Mouse (Mus musculus) urinary bladder, postnatal 14 days (tissue): ENCODE results near the gene Cbx5.

Source experiments
- DNase-seq: peaks from one replicate; pipeline ENCODE4 v3.0.0; 2021; ENCODE audit warnings: low spot score

Gene Cbx5

GRCm38 (mm10) chr15:103172537-103172936 is 67.1 kb downstream of the Cbx5 start:
- peak; percentile 71 for DNase-seq

GRCm38 (mm10) chr15:103171276-103171675 is 68.3 kb downstream of the Cbx5 start:
- DNase-seq = no peak

- DNase-seq = no peak
Observed at GRCm38 (mm10) chr15:103170316-103170679, 69.3 kb downstream of the Cbx5 start.

- no peak for DNase-seq
Observed at GRCm38 (mm10) chr15:103169612-103170315, 69.9 kb downstream of the Cbx5 start.

- peak; percentile 46 for DNase-seq
Observed at GRCm38 (mm10) chr15:103168801-103169611, 70.6 kb downstream of the Cbx5 start.

- DNase-seq = no peak
Observed at GRCm38 (mm10) chr15:103167786-103168185, 71.8 kb downstream of the Cbx5 start.

- DNase-seq = no peak
Observed at GRCm38 (mm10) chr15:103167042-103167615, 72.5 kb downstream of the Cbx5 start, which contains the start of gene Smug1. TSS of gene Smug1 (minus strand) at chr15:103167092.

- DNase-seq = no peak
Observed at GRCm38 (mm10) chr15:103165924-103166323, 73.7 kb downstream of the Cbx5 start.

- DNase-seq = peak; percentile 89
Observed at GRCm38 (mm10) chr15:103165379-103165778, 74.2 kb downstream of the Cbx5 start.

GRCm38 (mm10) chr15:103163182-103163919 is 76.3 kb downstream of the Cbx5 start:
- DNase-seq = peak; percentile 90

GRCm38 (mm10) chr15:103157585-103157984 is 82.0 kb downstream of the Cbx5 start:
- no peak for DNase-seq

GRCm38 (mm10) chr15:103156890-103157289 is 82.7 kb downstream of the Cbx5 start:
- DNase-seq = no peak

GRCm38 (mm10) chr15:103155366-103156321 is 84.0 kb downstream of the Cbx5 start:
- DNase-seq = no peak

GRCm38 (mm10) chr15:103152890-103153610 is 86.6 kb downstream of the Cbx5 start:
- no peak for DNase-seq

- DNase-seq = no peak
Observed at GRCm38 (mm10) chr15:103152371-103152770, 87.2 kb downstream of the Cbx5 start.

- no peak for DNase-seq
Observed at GRCm38 (mm10) chr15:103147779-103148178, 91.8 kb downstream of the Cbx5 start.

GRCm38 (mm10) chr15:103147422-103147690 is 92.3 kb downstream of the Cbx5 start:
- no peak for DNase-seq

GRCm38 (mm10) chr15:103146627-103147421 is 92.8 kb downstream of the Cbx5 start:
- DNase-seq = peak; percentile 29

GRCm38 (mm10) chr15:103145635-103146299 is 93.8 kb downstream of the Cbx5 start:
- no peak for DNase-seq
